Mouse (Mus musculus) brain, embryonic 18.5 days (tissue): ENCODE measurements around the gene Ankrd34c.
A peak's percentile ranks its signal among the peaks of the same experiment; 100 is the strongest.

ENCODE experiments used
- DNase-seq: peaks from one replicate; pipeline ENCODE4 v3.0.0-alpha.2; 2012; ENCODE audit warnings: low read depth, low spot score

Ankrd34c gene

GRCm38 (mm10) chr9:89738295-89738694, at the start of gene Ankrd34c:
TSS of gene Ankrd34c (minus strand) at chr9:89738475.
- DNase-seq, result no peak

- DNase-seq, result no peak
These were observed 49.3 kb upstream of the Ankrd34c start for GRCm38 (mm10) chr9:89787532-89787931.

- no peak for DNase-seq
These were observed 43.2 kb upstream of the Ankrd34c start for GRCm38 (mm10) chr9:89781395-89781927.

- no peak for DNase-seq
These were observed 41.0 kb upstream of the Ankrd34c start for GRCm38 (mm10) chr9:89779237-89779636.

GRCm38 (mm10) chr9:89771153-89771552, 32.9 kb upstream of the Ankrd34c start:
- no peak for DNase-seq

- no peak for DNase-seq
These were observed 23.7 kb upstream of the Ankrd34c start for GRCm38 (mm10) chr9:89762017-89762416.

- no peak for DNase-seq
These were observed 20.3 kb upstream of the Ankrd34c start for GRCm38 (mm10) chr9:89758569-89758968.

- DNase-seq, result no peak
These were observed 19.9 kb upstream of the Ankrd34c start for GRCm38 (mm10) chr9:89758139-89758538.

- no peak for DNase-seq
These were observed 19.3 kb upstream of the Ankrd34c start for GRCm38 (mm10) chr9:89757571-89757970.

GRCm38 (mm10) chr9:89740041-89740440, 1.8 kb upstream of the Ankrd34c start:
- no peak for DNase-seq

- DNase-seq, result no peak
These were observed 387 bp downstream of the Ankrd34c start for GRCm38 (mm10) chr9:89737888-89738287.

- no peak for DNase-seq
These were observed 1.2 kb downstream of the Ankrd34c start for GRCm38 (mm10) chr9:89736932-89737705.

GRCm38 (mm10) chr9:89706906-89707305, 31.4 kb downstream of the Ankrd34c start:
- no peak for DNase-seq

- no peak for DNase-seq
These were observed 33.1 kb downstream of the Ankrd34c start for GRCm38 (mm10) chr9:89705197-89705533.

- peak; percentile 82 for DNase-seq
These were observed 33.7 kb downstream of the Ankrd34c start, which contains the start of gene Tmed3 for GRCm38 (mm10) chr9:89704265-89705196. TSS of gene Tmed3 (minus strand) at chr9:89705068.

GRCm38 (mm10) chr9:89700910-89701457, 37.3 kb downstream of the Ankrd34c start:
- no peak for DNase-seq

GRCm38 (mm10) chr9:89695143-89695542, 43.1 kb downstream of the Ankrd34c start:
- no peak for DNase-seq

- DNase-seq, result no peak
These were observed 44.6 kb downstream of the Ankrd34c start for GRCm38 (mm10) chr9:89693670-89694069.

- DNase-seq, result no peak
These were observed 49.1 kb downstream of the Ankrd34c start for GRCm38 (mm10) chr9:89689179-89689578.

GRCm38 (mm10) chr9:89687503-89688226, 50.6 kb downstream of the Ankrd34c start:
- no peak for DNase-seq

GRCm38 (mm10) chr9:89686262-89686661, 52.0 kb downstream of the Ankrd34c start:
- DNase-seq, result no peak
